Mouse (Mus musculus) ES-Bruce4 (cell line): Measurements from ENCODE around the gene Chadl. TPM values are rescaled to one million over a fixed set of nuclear protein-coding genes. Genes with fewer than 3 reads are reported as not detected.

Experiments
- H3K27ac ChIP-seq: 2 replicates; pipeline ENCODE4 v1.5.1; 2012; ENCODE audit warnings: low read length, inconsistent platforms; ENCODE audit not compliant: insufficient read depth
- H3K27me3 ChIP-seq: 2 replicates; pipeline ENCODE4 v1.6.1; 2012; ENCODE audit warnings: mild to moderate bottlenecking, low read length, inconsistent platforms; ENCODE audit not compliant: control insufficient read depth, poor library complexity, insufficient read depth, severe bottlenecking
- H3K36me3 ChIP-seq: 2 replicates; pipeline ENCODE4 v1.6.1; 2012; ENCODE audit warnings: inconsistent platforms, mild to moderate bottlenecking, low read length, moderate library complexity; ENCODE audit not compliant: control insufficient read depth, poor library complexity, insufficient read depth, severe bottlenecking
- H3K4me1 ChIP-seq: one replicate; pipeline ENCODE4 v1.8.1; 2011; ENCODE audit warnings: low read length; ENCODE audit not compliant: control insufficient read depth, insufficient read depth
- H3K4me3 ChIP-seq: 2 replicates; pipeline ENCODE4 v1.5.1; 2011; ENCODE audit warnings: low read depth, mild to moderate bottlenecking, low read length
- H3K9ac ChIP-seq: 2 replicates; pipeline ENCODE4 v1.6.1; 2012; ENCODE audit warnings: low read depth, mild to moderate bottlenecking, inconsistent platforms; ENCODE audit not compliant: poor library complexity, severe bottlenecking
- H3K9me3 ChIP-seq: replicated peaks from 2 replicates; pipeline ENCODE4 v1.6.1; 2012; ENCODE audit warnings: mild to moderate bottlenecking, low read length, inconsistent platforms; ENCODE audit not compliant: control insufficient read depth, poor library complexity, insufficient read depth, severe bottlenecking
- CTCF ChIP-seq: IDR thresholded peaks from one replicate; pipeline ENCODE4 v1.8.1; 2011; ENCODE audit warnings: low read depth, low read length
- EP300 ChIP-seq: IDR thresholded peaks from 2 replicates; pipeline ENCODE4 v1.6.1; 2011; ENCODE audit warnings: low read depth, low read length; ENCODE audit not compliant: insufficient read depth
- POLR2A ChIP-seq: IDR thresholded peaks from one replicate; pipeline ENCODE4 v1.8.1; 2011; ENCODE audit warnings: low read length; ENCODE audit not compliant: insufficient read depth
- polyA plus RNA-seq: library from polyadenylated mRNA; stranded (reverse); fragments of >200 nt; gene quantifications from 2 replicates; pipeline ENCODE4 v1.2.4, GENCODE M21; 2011; ENCODE audit warnings: low read depth; ENCODE audit not compliant: missing spikeins, insufficient read depth, insufficient read length

Chadl gene
- polyA plus RNA-seq, 1 experiment, result 1.1 TPM

DNA sequence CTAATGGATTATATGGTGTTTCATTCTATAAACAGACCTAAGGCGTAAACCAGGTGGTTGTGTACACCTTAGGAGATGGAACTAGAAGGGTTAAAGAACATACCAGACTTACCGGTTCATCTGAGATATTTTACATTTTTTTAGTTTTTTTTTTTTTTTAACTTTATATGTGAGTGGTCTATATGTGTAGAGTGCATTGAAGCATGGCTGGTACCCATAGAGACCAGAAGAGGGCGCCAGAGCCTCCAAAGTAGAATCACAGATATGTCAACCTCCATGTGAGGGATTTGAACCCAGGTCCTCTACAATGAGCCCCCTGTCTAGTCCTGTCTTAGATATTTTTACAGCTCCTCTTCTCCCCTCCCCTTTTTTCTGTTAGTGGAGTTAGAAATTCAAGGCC, 760 bp upstream of the Chadl start:
- H3K27ac ChIP-seq, result no peak overlapping the region
- no peaks in the 10 kb centered on the region for H3K36me3 ChIP-seq
- no peak overlapping the region for H3K9ac ChIP-seq
- no peaks in the 10 kb centered on the region for H3K27me3 ChIP-seq
- H3K4me1 ChIP-seq, result no peaks in the 10 kb centered on the region
- no peak for TF ChIP-seq EP300
- peak; percentile 28 for TF ChIP-seq CTCF
- TF ChIP-seq POLR2A, result no peak
- no peak overlapping the region for H3K4me3 ChIP-seq
- H3K9me3 ChIP-seq, result no peaks in the 10 kb centered on the region

DNA sequence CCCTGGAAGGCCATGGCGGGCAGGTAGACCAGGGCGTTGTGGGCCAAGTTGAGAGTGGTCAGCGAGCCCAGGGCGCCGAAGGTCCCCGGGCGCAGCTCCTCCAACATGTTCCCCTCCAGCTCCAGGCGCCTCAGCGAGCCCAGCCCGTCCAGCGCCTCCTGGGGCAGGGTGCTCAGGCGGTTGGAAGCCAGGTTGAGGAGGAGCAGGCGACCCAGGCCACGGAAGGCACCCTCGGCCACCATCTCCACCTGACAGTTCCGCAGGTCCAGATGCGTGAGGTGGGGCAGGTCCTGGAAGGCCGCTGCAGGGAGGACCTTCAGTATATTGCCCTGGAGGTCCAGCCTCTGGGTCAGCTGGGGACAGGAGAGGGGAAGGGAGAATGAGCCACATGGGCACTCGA, 2.2 kb downstream of the Chadl start:
- Histone ChIP-seq H3K9me3 (no peaks in the 10 kb centered on the region), H3K4me3 (peak overlapping the region; percentile 45), H3K27ac (no peak overlapping the region), H3K27me3 (no peaks in the 10 kb centered on the region), H3K4me1 (no peaks in the 10 kb centered on the region), H3K36me3 (no peaks in the 10 kb centered on the region), H3K9ac (peak overlapping the region; percentile 67)
- TF ChIP-seq EP300 (no peak), POLR2A (no peak), CTCF (no peak)

DNA sequence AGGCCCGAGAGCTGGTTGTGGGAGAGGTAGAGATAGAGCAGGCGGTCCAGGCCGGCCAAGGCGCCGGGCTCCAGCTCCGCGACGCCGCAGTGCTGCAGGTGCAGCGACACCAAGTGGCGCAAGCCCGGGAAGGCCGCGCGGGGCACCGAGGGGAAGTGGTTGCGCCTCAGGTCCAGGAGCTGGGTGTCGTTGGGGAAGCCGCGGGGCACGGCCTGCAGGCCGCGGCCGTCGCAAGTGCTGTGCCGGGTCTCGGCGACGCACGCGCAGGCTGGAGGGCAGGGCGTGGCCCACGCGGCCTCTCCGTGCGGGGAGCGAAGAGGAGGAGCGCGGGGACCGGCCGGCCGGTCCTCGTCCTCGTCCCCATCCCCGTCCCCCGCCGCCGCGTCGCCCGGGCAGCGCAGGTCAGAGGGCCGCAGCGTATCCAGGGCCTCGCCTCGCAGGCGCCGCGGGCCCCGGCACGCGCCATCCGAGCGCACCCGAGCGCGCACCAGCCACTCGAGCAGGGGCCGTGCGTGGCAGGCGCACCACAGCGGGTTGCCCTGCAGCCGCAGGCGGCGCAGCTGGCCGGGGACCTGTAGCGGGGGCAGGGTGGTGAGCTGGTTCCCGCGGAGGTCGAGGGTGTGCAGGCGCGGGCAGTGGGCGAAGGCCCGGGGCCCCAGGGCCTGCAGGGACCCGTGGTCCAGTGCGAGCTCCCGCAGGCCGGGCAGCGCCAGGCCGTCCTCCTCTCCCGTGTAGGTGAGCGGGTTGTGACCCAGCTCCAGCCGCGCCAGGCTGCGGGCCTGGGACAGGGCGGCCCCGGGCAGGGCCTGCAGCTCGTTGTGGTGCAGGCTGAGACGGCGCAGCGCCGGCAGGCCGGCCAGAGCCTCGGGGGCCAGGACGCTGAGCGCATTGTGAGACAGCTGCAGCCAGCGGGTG, 2.9 kb downstream of the Chadl start:
- Histone ChIP-seq H3K4me1 (no peaks in the 10 kb centered on the region), H3K4me3 (peak overlapping the region; percentile 45), H3K9ac (peak overlapping the region; percentile 67), H3K27ac (no peak overlapping the region), H3K9me3 (no peaks in the 10 kb centered on the region), H3K36me3 (no peaks in the 10 kb centered on the region), H3K27me3 (no peaks in the 10 kb centered on the region)
- TF ChIP-seq CTCF (peak; percentile 63), EP300 (no peak)

DNA sequence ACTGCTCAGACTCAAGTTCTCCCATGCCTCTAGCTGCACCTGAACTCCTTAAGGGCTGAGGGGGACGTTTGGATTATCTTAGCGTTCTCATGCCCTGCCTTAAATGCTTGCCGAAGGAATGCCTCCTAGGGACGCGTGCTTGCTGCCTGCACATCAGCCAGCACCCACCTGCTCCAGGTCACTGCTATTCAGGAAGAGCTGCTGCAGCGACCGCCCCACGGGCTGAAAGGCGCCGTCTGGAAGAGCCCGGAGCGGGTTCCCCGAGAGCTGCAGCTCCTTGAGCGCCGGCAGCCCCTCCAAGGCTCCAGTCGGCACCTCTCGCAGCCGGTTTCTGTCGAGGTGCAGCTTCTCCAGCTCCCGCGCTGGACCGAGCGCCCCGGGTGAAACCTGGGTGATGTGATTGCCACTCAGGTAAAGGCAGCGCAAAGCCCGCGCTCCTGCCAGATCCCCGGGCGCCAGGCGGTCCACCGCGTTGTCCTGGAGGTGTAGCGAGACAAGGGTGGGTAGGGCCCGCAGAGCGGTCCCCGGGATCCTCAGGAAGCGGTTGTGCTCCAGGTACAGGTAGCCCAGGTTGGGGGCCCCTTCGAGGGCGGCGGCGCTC, 3.6 kb downstream of the Chadl start:
- Histone ChIP-seq H3K9ac (peak overlapping the region; percentile 67), H3K9me3 (no peaks in the 10 kb centered on the region), H3K27me3 (no peaks in the 10 kb centered on the region), H3K4me3 (peak overlapping the region; percentile 45), H3K36me3 (no peaks in the 10 kb centered on the region), H3K4me1 (no peaks in the 10 kb centered on the region), H3K27ac (no peak overlapping the region)
- TF ChIP-seq POLR2A, result no peak
- TF ChIP-seq CTCF, result no peak
- no peak for TF ChIP-seq EP300

DNA sequence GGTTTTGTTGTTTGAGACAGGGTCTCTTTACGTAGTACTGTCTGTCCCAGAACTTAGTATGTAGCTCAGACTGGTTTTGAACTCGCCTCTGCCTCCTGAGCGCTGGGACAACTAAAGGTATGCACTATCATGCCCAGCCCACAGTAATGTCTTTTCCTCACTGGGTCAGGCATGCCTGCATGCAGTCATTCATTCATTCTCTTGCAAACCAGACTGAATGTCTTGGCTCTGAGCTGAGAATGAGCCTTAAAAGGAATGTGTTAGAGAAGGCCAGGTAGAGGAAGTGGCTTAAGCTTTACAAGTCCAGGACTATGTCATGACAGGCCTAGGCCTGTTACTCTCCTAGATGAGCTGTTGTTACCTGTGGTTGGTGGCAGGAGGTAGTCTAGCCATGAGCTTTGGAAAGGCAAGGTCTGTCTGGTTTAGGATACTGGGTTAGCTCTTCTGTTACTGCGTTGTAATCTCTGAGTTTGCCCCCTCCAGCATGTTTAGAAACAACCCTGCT, 16.7 kb downstream of the Chadl start:
- Histone ChIP-seq H3K9me3 (no peaks in the 10 kb centered on the region), H3K27ac (peak overlapping the region; percentile 60; the same call in 1 of the 2 replicates), H3K36me3 (peaks cover 35% of the 10 kb centered on the region), H3K9ac (no peak overlapping the region), H3K27me3 (no peaks in the 10 kb centered on the region), H3K4me1 (no peaks in the 10 kb centered on the region), H3K4me3 (no peak overlapping the region)
- TF ChIP-seq POLR2A (no peak), CTCF (no peak), EP300 (no peak)

DNA sequence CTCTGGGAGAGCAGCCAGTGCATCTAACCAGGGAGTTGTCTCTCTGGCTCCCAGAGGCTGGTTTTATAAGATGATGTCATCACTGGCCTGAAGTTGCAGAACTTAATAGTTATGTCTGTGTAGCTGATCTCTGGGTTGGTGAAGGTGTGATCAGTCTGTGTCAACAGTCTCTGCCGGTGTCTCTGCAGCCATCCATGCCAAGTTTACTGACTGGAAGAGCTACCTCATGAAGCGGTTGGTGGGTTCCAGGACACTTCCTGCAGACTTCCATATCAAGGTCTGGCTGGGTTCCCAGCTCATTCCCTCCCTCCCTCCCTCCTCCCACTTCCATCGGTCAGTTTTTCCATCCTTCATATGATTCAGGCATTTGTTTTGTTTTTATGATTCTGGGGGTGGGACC, 20.4 kb downstream of the Chadl start:
- no peaks in the 10 kb centered on the region for H3K27me3 ChIP-seq
- H3K9me3 ChIP-seq, result no peaks in the 10 kb centered on the region
- H3K4me3 ChIP-seq, result no peak overlapping the region
- no peak overlapping the region for H3K27ac ChIP-seq
- no peak overlapping the region for H3K9ac ChIP-seq
- H3K4me1 ChIP-seq, result no peaks in the 10 kb centered on the region
- TF ChIP-seq CTCF, result no peak
- no peak for TF ChIP-seq EP300
- no peak for TF ChIP-seq POLR2A
- H3K36me3 ChIP-seq, result peaks cover 33% of the 10 kb centered on the region
